8 mouse cellular contexts compared by ENCODE assay signal in genomic region chr16:94302274-94303202, GRCm38 (mm10). TPM values are rescaled to one million over a fixed set of nuclear protein-coding genes. Genes with fewer than 3 reads are reported as not detected.
DNase-seq lines count a peak whose midpoint lies in the region; ATAC-seq and TF ChIP-seq lines count a peak whose summit lies in the region.

No protein-coding gene starts in this region.

- TF ChIP-seq EP300 in liver, embryonic 14.5 days (IDR thresholded peaks at IDR 0.05; ENCODE audit: low read depth): no peak

- ATAC-seq in heart, embryonic 13.5 days (ENCODE audit: extremely low read depth, insufficient number of reproducible peaks, low FRiP score, low TSS enrichment): no peak; the same call in 1 of the 2 replicates
- ATAC-seq in kidney, embryonic 14.5 days (ENCODE audit: low FRiP score, low TSS enrichment): peak; percentile 70
- ATAC-seq in liver, embryonic 14.5 days (ENCODE audit: insufficient read depth): no peak

- peaks cover 26% of the 10 kb centered on the region for H3K4me1 ChIP-seq in heart, embryonic 13.5 days
- H3K4me1 ChIP-seq in kidney, embryonic 14.5 days (ENCODE audit: control insufficient read depth, insufficient read depth, low read length): peaks cover 8% of the 10 kb centered on the region; the same call in 1 of the 2 replicates
- no peaks in the 10 kb centered on the region for H3K4me1 ChIP-seq in liver, embryonic 14.5 days (replicated peaks; ENCODE audit: control insufficient read depth in 2 of 2, insufficient read depth in 2 of 2, low read length in 1 of 2)

- no peak for TF ChIP-seq CTCF in liver, embryonic 14.5 days (IDR thresholded peaks at IDR 0.05; ENCODE audit: low read depth)

- 0 out of 2 replicates have a peak, but pooled peaks cover 5% of the 10 kb centered on the region for H3K9me3 ChIP-seq in heart, embryonic 13.5 days
- peaks cover 3% of the 10 kb centered on the region; the same call in 1 of the 2 replicates for H3K9me3 ChIP-seq in kidney, embryonic 14.5 days (ENCODE audit: control insufficient read depth, low read length)
- no peaks in the 10 kb centered on the region for H3K9me3 ChIP-seq in liver, embryonic 14.5 days (ENCODE audit: control insufficient read depth, low read length)

- H3K4me2 ChIP-seq in heart, embryonic 13.5 days: peak overlapping the region; percentile 68
- H3K4me2 ChIP-seq in kidney, embryonic 14.5 days (replicated peaks; ENCODE audit: low read depth, low read length): peak overlapping the region; percentile 44
- peak overlapping the region; percentile 21 for H3K4me2 ChIP-seq in liver, embryonic 14.5 days (ENCODE audit: low read depth)

- peak overlapping the region; percentile 90 for H3K27ac ChIP-seq in heart, embryonic 13.5 days (replicated peaks)
- H3K27ac ChIP-seq in kidney, embryonic 14.5 days (ENCODE audit: low read depth, low read length): peak overlapping the region; percentile 30; the same call in 1 of the 2 replicates
- H3K27ac ChIP-seq in liver, embryonic 14.5 days: no peak overlapping the region

- H3K27me3 ChIP-seq in heart, embryonic 13.5 days (replicated peaks): no peaks in the 10 kb centered on the region; the same call in 1 of the 2 replicates
- H3K27me3 ChIP-seq in kidney, embryonic 14.5 days (ENCODE audit: control insufficient read depth, insufficient read depth, low read length): 0 out of 2 replicates have a peak, but pooled peaks cover 4% of the 10 kb centered on the region
- no peaks in the 10 kb centered on the region; the same call in 1 of the 2 replicates for H3K27me3 ChIP-seq in liver, embryonic 14.5 days (ENCODE audit: control insufficient read depth, insufficient read depth, low read length)

- WGBS in heart, embryonic 13.5 days: 8% methylated on average over 30 of the region's 30 CpGs
- 5% methylated on average over 30 of the region's 30 CpGs for WGBS in kidney, embryonic 14.5 days
- 17% methylated on average over 30 of the region's 30 CpGs for WGBS in liver, embryonic 14.5 days (ENCODE audit: insufficient replicate concordance)

- 0 out of 2 replicates have a peak, but pooled peaks cover 7% of the 10 kb centered on the region for H3K36me3 ChIP-seq in heart, embryonic 13.5 days
- H3K36me3 ChIP-seq in kidney, embryonic 14.5 days (ENCODE audit: control insufficient read depth, insufficient read depth, low read length): no peaks in the 10 kb centered on the region
- no peaks in the 10 kb centered on the region for H3K36me3 ChIP-seq in liver, embryonic 14.5 days (replicated peaks; ENCODE audit: control insufficient read depth, insufficient read depth, low read depth)

- peak overlapping the region; percentile 71 for H3K9ac ChIP-seq in heart, embryonic 13.5 days
- H3K9ac ChIP-seq in kidney, embryonic 14.5 days (ENCODE audit: low read depth, low read length): peak overlapping the region; percentile 45
- no peak overlapping the region for H3K9ac ChIP-seq in liver, embryonic 14.5 days (replicated peaks)

- peak overlapping the region; percentile 48 for H3K4me3 ChIP-seq in heart, embryonic 13.5 days
- peak overlapping the region; percentile 19 for H3K4me3 ChIP-seq in kidney, embryonic 14.5 days (ENCODE audit: low read length)
- H3K4me3 ChIP-seq in liver, embryonic 14.5 days (ENCODE audit: insufficient read depth in 1 of 2, low read depth in 2 of 2, low read length in 2 of 2): no peak overlapping the region

- peak; percentile 26 to 34 for DNase-seq in urinary bladder, adult 18-20 months (ENCODE audit: low spot score in 2 of 2)
- DNase-seq in urinary bladder, postnatal 25 days (ENCODE audit: low spot score): no peak
- DNase-seq in embryo, embryonic 11 days: peak; percentile 60
- DNase-seq in liver, embryonic 14.5 days (ENCODE audit: low read depth in 3 of 3, low spot score in 3 of 3): no peak
- peak; percentile 47 for DNase-seq in neural tube, embryonic 10.5 days (ENCODE audit: extremely low spot score, low spot score)
- DNase-seq in thymus, postnatal 25 days: peak; percentile 29

RNA-seq across cellular contexts. Expression of gene Hlcs, which starts 10.8 kb away (rescaled TPM):
- polyA plus RNA-seq in heart, embryonic 13.5 days (2015; fragmentation: Nextera tagmentation; extraction: Ambion mirVana): 7.6 and 8.0 TPM in 2 replicates
- polyA plus RNA-seq in kidney, embryonic 14.5 days (2014; fragmentation: Nextera tagmentation; extraction: Ambion mirVana): 9.0 and 12.5 TPM in 2 replicates
- 1.3 and 1.7 TPM in 2 replicates for polyA plus RNA-seq in liver, embryonic 14.5 days (2012; rRNA removed)
- polyA plus RNA-seq in liver, embryonic 14.5 days (2014; fragmentation: Nextera tagmentation; extraction: Ambion mirVana): 1.3 TPM in 2 replicates

RNA-seq across cellular contexts. Expression of gene Ripply3, which starts 25.7 kb away (rescaled TPM):
- 5.0 and 6.0 TPM in 2 replicates for polyA plus RNA-seq in heart, embryonic 13.5 days (2015; fragmentation: Nextera tagmentation; extraction: Ambion mirVana)
- polyA plus RNA-seq in kidney, embryonic 14.5 days (2014; fragmentation: Nextera tagmentation; extraction: Ambion mirVana): 14.6 and 15.3 TPM in 2 replicates
- polyA plus RNA-seq in liver, embryonic 14.5 days (2012; rRNA removed): 0.84 and 0.94 TPM in 2 replicates
- polyA plus RNA-seq in liver, embryonic 14.5 days (2014; fragmentation: Nextera tagmentation; extraction: Ambion mirVana): 1.5 and 1.6 TPM in 2 replicates

Comparison
In these comparisons a context has a peak if more than half of its experiments do, and no peak if none do; other contexts are left out.
1. DNase-seq: peak in urinary bladder, adult 18-20 months (2 of 2), embryo, embryonic 11 days (single experiment), neural tube, embryonic 10.5 days (single experiment) and thymus, postnatal 25 days (single experiment); none in urinary bladder, postnatal 25 days (single experiment) and liver, embryonic 14.5 days (0 of 3).
2. H3K4me3 ChIP-seq: peak in heart, embryonic 13.5 days (single experiment) and kidney, embryonic 14.5 days (single experiment); none in liver, embryonic 14.5 days (0 of 2).
3. Peak in every context shown above with its lines, with median percentiles within 50 percentile points of each other: H3K4me2 ChIP-seq.